ENCODE assay signal across 11 mouse cellular contexts in genomic region chr12:71932433-71933386, GRCm38 (mm10).
A peak's percentile ranks its signal among the peaks of the same experiment; 100 is the strongest.
DNase-seq lines count a peak whose midpoint lies in the region; ATAC-seq and TF ChIP-seq lines count a peak whose summit lies in the region.
"Had no signal": no experiment of that assay in that cellular context is flagged by ENCODE, and none has a peak within 500 bp of the region (broad histone marks: within the 10 kb centered on the region; RNA-seq: fewer than 3 reads in every experiment).

No protein-coding gene starts in this region.

- no peaks in the 10 kb centered on the region for H3K4me1 ChIP-seq in embryonic facial prominence, embryonic 11.5 days (ENCODE audit: control insufficient read depth, insufficient read depth, low read length)
- no peaks in the 10 kb centered on the region for H3K4me1 ChIP-seq in embryonic facial prominence, embryonic 10.5 days
- H3K4me1 ChIP-seq in liver, embryonic 14.5 days (replicated peaks; ENCODE audit: control insufficient read depth in 2 of 2, insufficient read depth in 2 of 2, low read length in 1 of 2) = peaks cover 50 to 52% of the 10 kb centered on the region in 2 experiments
- H3K4me1 ChIP-seq in stomach, embryonic 14.5 days (ENCODE audit: control insufficient read depth, insufficient read depth, low read length) = peaks cover 13% of the 10 kb centered on the region; the same call in 1 of the 2 replicates

- peak; percentile 95 for TF ChIP-seq EP300 in liver, embryonic 14.5 days (IDR thresholded peaks at IDR 0.05; ENCODE audit: low read depth)

- no peaks in the 10 kb centered on the region for H3K9me3 ChIP-seq in embryonic facial prominence, embryonic 11.5 days (replicated peaks; ENCODE audit: control insufficient read depth, low read length)
- no peaks in the 10 kb centered on the region for H3K9me3 ChIP-seq in embryonic facial prominence, embryonic 10.5 days
- no peaks in the 10 kb centered on the region for H3K9me3 ChIP-seq in liver, embryonic 14.5 days (ENCODE audit: control insufficient read depth, low read length)
- H3K9me3 ChIP-seq in stomach, embryonic 14.5 days (ENCODE audit: control insufficient read depth, low read depth, low read length) = no peaks in the 10 kb centered on the region
- H3K9me3 ChIP-seq: hindbrain, embryonic 13.5 days; limb, embryonic 12.5 days had no signal

- H3K9ac ChIP-seq in embryonic facial prominence, embryonic 11.5 days (replicated peaks; ENCODE audit: low read length) = no peak overlapping the region
- peak overlapping the region; percentile 46 for H3K9ac ChIP-seq in liver, embryonic 14.5 days (replicated peaks)
- H3K9ac ChIP-seq in stomach, embryonic 14.5 days (replicated peaks; ENCODE audit: low read depth, low read length) = no peak overlapping the region
- H3K9ac ChIP-seq: hindbrain, embryonic 13.5 days; limb, embryonic 12.5 days had no signal

- DNase-seq in embryonic facial prominence, embryonic 11.5 days (ENCODE audit: low spot score) = peak; percentile 4
- DNase-seq in embryonic facial prominence, embryonic 10.5 days (ENCODE audit: low spot score) = no peak
- DNase-seq in c-Kit-negative CD71-positive TER-119-positive erythroid progenitor cells, embryonic 14.5 days (ENCODE audit: low read depth, low spot score) = peak; percentile 82
- peak; percentile 81 to 85 (median 85) for DNase-seq in liver, embryonic 14.5 days (ENCODE audit: low read depth in 3 of 3, low spot score in 3 of 3)
- no peak for DNase-seq in frontal cortex, postnatal 25 days (ENCODE audit: low spot score in 2 of 2)
- DNase-seq in cerebellum, postnatal 25 days = no peak
- DNase-seq: adrenal gland, adult 8-10 months had no signal

- no peak overlapping the region for H3K4me2 ChIP-seq in embryonic facial prominence, embryonic 11.5 days (ENCODE audit: low read depth, low read length)
- H3K4me2 ChIP-seq in liver, embryonic 14.5 days (ENCODE audit: low read depth) = peak overlapping the region; percentile 42
- no peak overlapping the region for H3K4me2 ChIP-seq in stomach, embryonic 14.5 days (replicated peaks; ENCODE audit: low read depth, low read length)
- H3K4me2 ChIP-seq: hindbrain, embryonic 13.5 days; limb, embryonic 12.5 days had no signal

- no peaks in the 10 kb centered on the region for H3K27me3 ChIP-seq in embryonic facial prominence, embryonic 11.5 days (ENCODE audit: control insufficient read depth, insufficient read depth, low read length)
- H3K27me3 ChIP-seq in embryonic facial prominence, embryonic 10.5 days (replicated peaks; ENCODE audit: low read depth, poor library complexity, severe bottlenecking) = no peaks in the 10 kb centered on the region
- no peaks in the 10 kb centered on the region for H3K27me3 ChIP-seq in liver, embryonic 14.5 days (ENCODE audit: control insufficient read depth, insufficient read depth, low read length)
- H3K27me3 ChIP-seq in stomach, embryonic 14.5 days (ENCODE audit: control insufficient read depth, insufficient read depth, low read length) = no peaks in the 10 kb centered on the region
- H3K27me3 ChIP-seq: hindbrain, embryonic 13.5 days; limb, embryonic 12.5 days had no signal

- 82% methylated on average over 9 of the region's 9 CpGs for WGBS in embryonic facial prominence, embryonic 11.5 days
- WGBS in embryonic facial prominence, embryonic 10.5 days = 85% methylated on average over 9 of the region's 9 CpGs
- WGBS in liver, embryonic 14.5 days (ENCODE audit: insufficient replicate concordance) = 17% methylated on average over 9 of the region's 9 CpGs
- 48% methylated on average over 9 of the region's 9 CpGs for WGBS in stomach, embryonic 14.5 days

- peak; percentile 32 for TF ChIP-seq CTCF in liver, embryonic 14.5 days (IDR thresholded peaks at IDR 0.05; ENCODE audit: low read depth)

- ATAC-seq in embryonic facial prominence, embryonic 11.5 days (replicated peaks; ENCODE audit: insufficient number of reproducible peaks, low FRiP score, low TSS enrichment, low read depth) = no peak
- peak; percentile 96 for ATAC-seq in liver, embryonic 14.5 days (ENCODE audit: insufficient read depth)
- ATAC-seq in stomach, embryonic 14.5 days (ENCODE audit: insufficient number of reproducible peaks, insufficient read depth, low FRiP score, low read depth) = peak; percentile 78; the same call in 1 of the 2 replicates
- ATAC-seq in frontal cortex, adult (ENCODE audit: low TSS enrichment) = no peak

- H3K4me3 ChIP-seq in embryonic facial prominence, embryonic 11.5 days (ENCODE audit: low read depth, low read length) = no peak overlapping the region
- no peak overlapping the region for H3K4me3 ChIP-seq in embryonic facial prominence, embryonic 10.5 days
- no peak overlapping the region for H3K4me3 ChIP-seq in liver, embryonic 14.5 days (ENCODE audit: insufficient read depth in 1 of 2, low read depth in 2 of 2, low read length in 2 of 2)
- no peak overlapping the region for H3K4me3 ChIP-seq in stomach, embryonic 14.5 days (ENCODE audit: low read depth, low read length)
- H3K4me3 ChIP-seq: hindbrain, embryonic 13.5 days; limb, embryonic 12.5 days had no signal

- no peak overlapping the region for H3K27ac ChIP-seq in embryonic facial prominence, embryonic 11.5 days (replicated peaks; ENCODE audit: low read depth, low read length)
- H3K27ac ChIP-seq in embryonic facial prominence, embryonic 10.5 days (replicated peaks) = no peak overlapping the region
- H3K27ac ChIP-seq in liver, embryonic 14.5 days = peak overlapping the region; percentile 95
- H3K27ac ChIP-seq in stomach, embryonic 14.5 days (ENCODE audit: low read length) = peak overlapping the region; percentile 21; the same call in 1 of the 2 replicates
- H3K27ac ChIP-seq: limb, embryonic 12.5 days had no signal

- H3K36me3 ChIP-seq in embryonic facial prominence, embryonic 11.5 days (replicated peaks; ENCODE audit: control insufficient read depth, insufficient read depth, low read depth, low read length) = no peaks in the 10 kb centered on the region
- peaks cover 2% of the 10 kb centered on the region; the same call in 1 of the 2 replicates for H3K36me3 ChIP-seq in embryonic facial prominence, embryonic 10.5 days (replicated peaks)
- H3K36me3 ChIP-seq in liver, embryonic 14.5 days (replicated peaks; ENCODE audit: control insufficient read depth, insufficient read depth, low read depth) = peaks cover 12% of the 10 kb centered on the region
- no peaks in the 10 kb centered on the region for H3K36me3 ChIP-seq in stomach, embryonic 14.5 days (ENCODE audit: control insufficient read depth, insufficient read depth, low read length)
- H3K36me3 ChIP-seq: limb, embryonic 12.5 days had no signal

Comparison
In these comparisons a context has a peak if more than half of its experiments do, and no peak if none do; other contexts are left out.
1. DNase-seq: peak in embryonic facial prominence, embryonic 11.5 days (single experiment), c-Kit-negative CD71-positive TER-119-positive erythroid progenitor cells, embryonic 14.5 days (single experiment) and liver, embryonic 14.5 days (3 of 3); none in embryonic facial prominence, embryonic 10.5 days (single experiment), frontal cortex, postnatal 25 days (0 of 2) and cerebellum, postnatal 25 days (0 of 2).
2. ATAC-seq: peak in liver, embryonic 14.5 days (single experiment) and stomach, embryonic 14.5 days (single experiment); none in embryonic facial prominence, embryonic 11.5 days (single experiment) and frontal cortex, adult (single experiment).
3. H3K27ac ChIP-seq: peak in liver, embryonic 14.5 days (single experiment) and stomach, embryonic 14.5 days (single experiment); none in embryonic facial prominence, embryonic 11.5 days (single experiment) and embryonic facial prominence, embryonic 10.5 days (single experiment).